ENCODE assay signal across 9 mouse cellular contexts in the genomic region with DNA sequence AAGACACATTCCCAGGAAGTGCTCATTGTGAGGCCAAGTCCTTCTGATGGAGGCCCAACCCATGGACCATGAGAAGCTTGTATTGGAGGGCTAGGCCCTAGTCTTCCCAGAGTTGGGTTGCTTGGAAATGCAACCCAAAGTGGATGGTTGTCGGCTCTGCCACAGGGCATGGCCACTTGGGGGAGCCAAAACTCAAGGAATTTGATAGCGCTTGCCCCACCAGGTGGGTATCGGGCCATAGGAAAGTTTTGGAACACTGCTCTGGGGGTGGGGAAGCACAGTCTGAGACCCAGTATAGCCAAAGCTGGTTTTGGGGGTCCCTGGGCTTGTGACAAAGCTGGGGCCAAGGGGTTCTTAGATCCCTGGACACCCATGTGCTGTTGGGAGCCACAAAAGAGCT. TPM values are rescaled to one million over a fixed set of nuclear protein-coding genes. Genes with fewer than 3 reads are reported as not detected.
DNase-seq lines count a peak whose midpoint lies in the region; TF ChIP-seq lines count a peak whose summit lies in the region.
"Had no signal": no experiment of that assay in that cellular context is flagged by ENCODE, and none has a peak within 500 bp of the region (broad histone marks: within the 10 kb centered on the region; RNA-seq: fewer than 3 reads in every experiment).

No protein-coding gene starts in this region.

- no peak overlapping the region for H3K4me3 ChIP-seq in gastrocnemius, adult 2 months
- no peak overlapping the region for H3K4me3 ChIP-seq in thymus, adult 2 months (ENCODE audit: control insufficient read depth, insufficient read depth, low read length)
- H3K4me3 ChIP-seq: limb, embryonic 15.5 days had no signal

- TF ChIP-seq POLR2A in thymus, adult 2 months (IDR thresholded peaks at IDR 0.05; ENCODE audit: control insufficient read depth, extremely low read depth, insufficient read depth, low read length, poor library complexity): no peak

- intact Hi-C loops in gastrocnemius, adult 2 months (cut with DNase I): no loop called here

- peak; percentile 39 for TF ChIP-seq CTCF in gastrocnemius, adult 2 months (IDR thresholded peaks at IDR 0.05)
- 0 out of 2 replicates have a peak, but pooled peaks have one; percentile 54 for TF ChIP-seq CTCF in thymus, adult 2 months (IDR thresholded peaks at IDR 0.05; ENCODE audit: borderline replicate concordance, control insufficient read depth, extremely low read depth, insufficient read depth, low read length, poor library complexity)

- DNase-seq in gastrocnemius, adult 2 months: no peak
- DNase-seq in gastrocnemius, postnatal 4 days (ENCODE audit: low spot score in 2 of 2): no peak
- peak; percentile 19 for DNase-seq in thymus, adult 2 months
- DNase-seq in thymus, adult 18-20 months: no peak
- DNase-seq in embryo, embryonic 10 days (ENCODE audit: low spot score): peak; percentile 56
- peak; percentile 15 for DNase-seq in kidney, postnatal 14 days
- DNase-seq in retina, postnatal 7 days (ENCODE audit: low read depth, low spot score): peak; percentile 8
- DNase-seq in spleen, postnatal 4 days (ENCODE audit: low spot score in 2 of 2): no peak

- no peaks in the 10 kb centered on the region for H3K4me1 ChIP-seq in thymus, adult 2 months (replicated peaks; ENCODE audit: control insufficient read depth, insufficient read depth, low read length)
- H3K4me1 ChIP-seq: limb, embryonic 15.5 days had no signal

- H3K36me3 ChIP-seq in thymus, adult 2 months (ENCODE audit: control insufficient read depth, insufficient read depth, low read length): no peaks in the 10 kb centered on the region
- H3K36me3 ChIP-seq: limb, embryonic 15.5 days had no signal

- 23% methylated on average over 3 of the region's 3 CpGs for WGBS in thymus, adult 2 months

- no peak overlapping the region for H3K27ac ChIP-seq in gastrocnemius, adult 2 months
- H3K27ac ChIP-seq in thymus, adult 2 months (ENCODE audit: control insufficient read depth, insufficient read depth, low read length): no peak overlapping the region
- H3K27ac ChIP-seq: limb, embryonic 15.5 days had no signal

- H3K27me3 ChIP-seq in thymus, adult 2 months (ENCODE audit: control insufficient read depth, insufficient read depth, low read length): no peaks in the 10 kb centered on the region
- H3K27me3 ChIP-seq: limb, embryonic 15.5 days had no signal

RNA-seq across cellular contexts. Expression of gene Crlf2, which starts 42.3 kb away (rescaled TPM):
- total RNA-seq in gastrocnemius, adult 2 months (2021): 1 to 10 TPM; 2.0 to 3.4 TPM
- total RNA-seq in gastrocnemius, postnatal 4 days (2021): 10 to 100 TPM; 13.6 to 18.0 TPM
- polyA plus RNA-seq in thymus, adult 2 months (2012; rRNA removed): 54.4 and 57.9 TPM in 2 replicates

Comparison
In these comparisons a context has a peak if more than half of its experiments do, and no peak if none do; other contexts are left out.
1. DNase-seq: peak in thymus, adult 2 months (single experiment), embryo, embryonic 10 days (single experiment), kidney, postnatal 14 days (single experiment) and retina, postnatal 7 days (single experiment); none in gastrocnemius, adult 2 months (single experiment), gastrocnemius, postnatal 4 days (0 of 2), thymus, adult 18-20 months (0 of 2) and spleen, postnatal 4 days (0 of 2).